Mouse (Mus musculus) heart, postnatal 25 days (tissue): ENCODE results near the gene A130010J15Rik. TPM values are rescaled to one million over a fixed set of nuclear protein-coding genes. Genes with fewer than 3 reads are reported as not detected.

ENCODE experiments used
- DNase-seq: peaks from one replicate; pipeline ENCODE4 v3.0.0; 2022; ENCODE audit warnings: low spot score
- intact Hi-C: fragments of 180-260 bp; cut with DNase I; formaldehyde crosslinking; loops from one replicate; pipeline ENCODE4 v1.15.1; 2025
- total RNA-seq, 2 experiments: library from RNA; stranded (reverse); gene quantifications; 2 replicates each; pipeline ENCODE4 v1.2.3; 2021

The A130010J15Rik gene
- total RNA-seq, 2 experiments from 2014 or later: 2.9 to 3.0 TPM

DNA sequence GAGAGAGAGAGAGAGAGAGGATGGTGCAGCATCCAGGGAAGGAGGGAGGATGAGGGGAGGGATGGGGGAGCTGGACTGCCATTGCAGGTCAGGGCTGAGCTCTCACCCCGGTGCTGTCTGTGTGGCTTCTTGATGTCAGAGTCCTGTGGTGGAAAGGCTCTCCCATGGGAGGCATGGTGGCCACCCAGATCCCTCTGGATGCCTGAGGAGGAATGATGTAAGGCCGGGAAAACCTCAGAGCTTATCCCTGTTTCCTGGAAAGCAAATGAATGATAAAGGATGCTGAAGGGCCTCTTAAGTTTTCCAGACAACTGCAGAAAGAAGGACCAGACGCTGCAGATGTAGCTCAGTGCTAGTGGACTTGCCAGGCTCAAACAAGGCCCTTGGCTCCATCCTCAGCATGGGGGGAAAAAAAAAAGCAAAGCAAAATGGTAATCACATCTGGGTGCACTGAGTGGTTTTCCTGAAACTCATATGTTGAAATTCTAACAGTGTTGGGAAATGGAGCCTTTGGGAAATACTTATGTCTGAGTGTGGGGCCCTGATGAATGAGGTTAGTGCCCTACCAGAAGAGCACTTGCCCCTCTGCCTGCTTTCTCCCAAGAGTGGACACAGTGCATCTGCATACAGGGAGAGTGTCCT lies 27.4 kb downstream of the A130010J15Rik start:
- DNase-seq: no peak
- intact Hi-C loops: no loop called here

DNA sequence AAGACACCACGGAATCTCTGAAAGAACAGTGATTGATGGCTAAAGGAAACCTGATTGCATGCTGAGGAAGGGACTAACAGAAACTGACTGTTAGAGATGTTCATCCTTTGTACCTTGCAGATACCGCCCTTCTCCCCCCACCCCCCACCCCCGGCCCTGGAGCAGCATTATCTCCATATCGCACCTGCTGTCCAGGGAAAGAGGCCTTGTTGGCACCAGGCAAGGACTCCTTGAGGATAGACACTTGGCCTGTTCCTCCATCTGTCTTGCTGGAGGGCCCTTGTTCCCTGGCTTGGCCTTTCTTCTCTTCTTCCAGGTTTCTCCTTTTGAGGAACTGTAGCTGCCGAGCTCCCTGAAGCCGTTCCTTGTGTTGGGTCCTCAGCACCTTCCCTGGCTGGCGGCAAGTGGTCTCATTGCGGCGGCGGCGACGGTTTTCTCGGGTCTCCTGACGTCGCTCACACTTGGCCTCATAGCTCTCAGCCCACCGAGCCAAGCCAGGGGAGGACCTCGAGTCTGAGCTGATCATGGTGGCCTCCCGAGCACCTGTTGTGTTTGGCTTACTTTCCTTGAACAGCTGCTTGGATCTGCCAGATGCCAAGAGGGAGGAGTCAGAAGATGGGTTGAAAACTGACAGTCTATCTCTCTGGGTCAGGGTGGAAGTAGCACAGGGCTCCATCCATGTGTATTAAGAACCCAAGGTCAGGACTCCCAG lies 29.8 kb downstream of the A130010J15Rik start:
- no peak for DNase-seq
- intact Hi-C loops: no loop called here

DNA sequence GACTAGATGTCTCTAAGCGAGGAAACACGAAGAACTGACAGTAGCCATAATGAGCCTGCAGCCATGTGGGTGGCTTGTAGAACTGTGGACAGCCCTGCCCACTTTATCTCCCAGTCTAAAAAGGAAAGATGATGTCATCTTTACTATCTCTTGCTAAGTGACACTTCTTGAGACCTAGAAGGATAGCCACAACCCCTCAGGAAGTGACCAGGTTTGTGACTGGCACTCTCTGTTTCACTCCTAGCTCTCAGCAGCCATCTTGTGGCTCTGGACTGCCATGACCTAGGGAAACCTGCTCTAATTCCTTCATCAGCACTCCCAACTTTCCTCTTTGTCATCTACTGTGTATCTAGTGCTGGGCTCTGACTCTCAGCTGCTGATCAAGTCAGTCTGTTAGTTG lies 30.5 kb downstream of the A130010J15Rik start:
- intact Hi-C loops: no loop called here
- DNase-seq: no peak

DNA sequence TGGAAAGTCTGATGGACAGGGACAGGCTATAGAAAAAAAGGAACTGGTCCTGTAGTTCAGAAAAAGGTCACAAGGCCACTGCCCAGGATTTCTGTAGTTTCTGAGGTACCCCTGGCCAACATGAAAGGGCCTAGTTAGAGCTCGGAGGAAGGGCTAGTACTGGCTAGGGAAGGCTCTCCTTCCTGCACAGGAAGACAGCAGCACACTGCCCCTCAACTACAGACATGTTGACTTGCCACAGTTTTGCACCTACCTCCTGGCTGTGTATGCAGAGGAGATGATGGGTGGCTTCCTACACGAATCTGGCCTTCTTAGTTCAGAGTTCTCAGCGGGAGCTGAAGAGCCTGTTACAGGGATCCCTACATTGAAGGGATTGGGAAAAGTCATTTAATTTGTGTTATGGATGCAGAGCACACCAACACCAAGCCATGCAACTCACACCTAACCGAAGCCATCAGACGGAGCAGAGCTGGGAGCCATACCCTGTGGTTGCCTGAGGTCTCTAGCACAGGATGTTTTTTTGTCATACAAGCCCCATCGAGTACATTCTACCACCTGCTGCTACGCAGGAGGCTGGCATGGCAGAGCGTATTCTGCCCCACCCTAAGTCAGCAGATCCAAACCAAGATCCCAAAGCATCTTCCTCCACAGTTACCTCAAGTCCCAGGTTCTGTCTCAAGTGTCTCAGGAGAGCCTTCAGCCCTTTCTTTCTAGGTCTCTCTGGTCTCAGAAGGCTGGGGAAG lies 33.0 kb downstream of the A130010J15Rik start:
- intact Hi-C loops: no loop called here
- DNase-seq: no peak

DNA sequence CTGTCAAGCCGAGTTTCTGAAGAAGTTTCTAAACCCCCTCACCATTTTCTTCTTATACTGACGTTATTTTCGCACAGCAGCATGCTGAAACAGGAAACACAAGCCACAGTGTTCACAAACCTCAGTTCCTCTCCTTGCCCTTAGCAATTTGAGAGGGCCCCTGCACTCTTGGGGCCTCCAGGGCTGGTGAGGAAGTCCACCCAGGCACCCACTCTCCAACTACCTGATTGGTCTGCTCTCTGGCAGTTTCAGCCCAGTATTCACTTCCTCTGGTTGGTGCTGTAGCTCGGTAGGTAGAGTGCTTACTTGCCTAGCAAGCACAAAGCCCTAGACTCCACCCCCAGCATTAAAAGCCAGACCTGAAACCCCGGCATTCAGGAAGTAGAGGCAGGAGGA lies 33.5 kb downstream of the A130010J15Rik start, which contains the start of gene Traf3ip3:
TSS of gene Traf3ip3 (minus strand) at position 321 of the 396 bp plus-strand sequence.
- intact Hi-C loops: no loop called here
- DNase-seq: no peak

DNA sequence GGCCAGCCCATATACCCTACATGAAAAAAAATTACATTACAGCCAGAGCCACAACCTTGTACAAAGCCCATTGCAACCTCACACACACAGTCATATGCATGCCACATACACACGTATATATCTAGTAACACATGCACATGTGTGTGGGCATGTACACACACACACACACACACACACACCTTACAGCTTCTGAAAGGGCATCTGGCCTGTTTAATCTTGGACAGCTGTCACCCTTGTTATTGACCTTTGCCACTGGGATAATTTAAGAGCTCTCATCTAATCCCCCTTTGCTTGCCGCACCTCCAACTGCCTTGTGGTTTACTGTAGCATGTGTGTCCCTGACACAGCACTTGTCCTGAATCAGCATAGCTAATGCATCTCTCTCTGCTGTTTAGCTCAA lies 36.0 kb downstream of the A130010J15Rik start:
- intact Hi-C loops: no loop called here
- DNase-seq: no peak

DNA sequence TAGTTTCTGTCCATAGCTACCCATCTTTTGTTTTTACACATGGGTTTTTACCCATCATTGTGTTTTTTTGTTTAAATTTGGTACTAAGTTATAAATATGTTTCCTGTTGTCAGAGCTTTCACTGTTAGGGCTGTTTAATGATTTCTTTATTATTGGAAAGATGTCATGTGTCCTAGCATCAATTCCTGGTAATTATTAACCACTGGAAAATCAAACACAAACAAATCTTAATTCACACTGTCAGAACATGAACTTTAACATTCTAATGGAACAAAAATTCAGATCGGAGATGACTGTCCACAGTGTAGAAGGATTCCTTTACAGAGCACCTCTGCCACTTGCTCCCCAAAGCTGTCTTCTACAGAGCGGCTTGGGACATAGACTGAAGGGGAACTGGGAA lies 37.6 kb downstream of the A130010J15Rik start:
- no peak for DNase-seq
- intact Hi-C loops: loop anchor here (5.0 kb wide), 1 partner anchor 177 kb away; no protein-coding TSS in a partner anchor

DNA sequence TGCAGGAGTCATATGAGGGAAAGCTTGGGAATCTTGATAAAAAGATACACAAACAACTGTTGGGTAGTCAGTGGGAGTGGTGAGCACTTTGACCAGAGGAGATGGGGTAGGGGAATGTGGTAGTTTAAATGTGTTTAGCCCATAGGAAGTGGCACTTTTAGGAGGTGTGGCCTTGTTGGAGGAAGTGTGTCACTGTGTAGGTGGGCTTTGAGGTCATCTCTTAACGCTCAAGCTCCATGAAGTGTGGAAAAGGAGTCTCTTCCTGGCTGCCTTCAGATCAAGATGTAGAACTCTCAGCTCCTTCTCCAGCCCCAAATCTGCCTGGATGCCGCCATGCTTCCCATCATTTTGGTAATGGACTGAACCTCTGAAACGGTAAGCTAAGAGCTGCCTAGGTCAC lies 39.7 kb downstream of the A130010J15Rik start, which contains the start of gene Lamb3:
TSS of gene Lamb3 (plus strand) at position 197 of the 400 bp plus-strand sequence.
- intact Hi-C loops: loop anchor here (5.0 kb wide), 1 partner anchor 175 kb away; no protein-coding TSS in a partner anchor
- DNase-seq: no peak

DNA sequence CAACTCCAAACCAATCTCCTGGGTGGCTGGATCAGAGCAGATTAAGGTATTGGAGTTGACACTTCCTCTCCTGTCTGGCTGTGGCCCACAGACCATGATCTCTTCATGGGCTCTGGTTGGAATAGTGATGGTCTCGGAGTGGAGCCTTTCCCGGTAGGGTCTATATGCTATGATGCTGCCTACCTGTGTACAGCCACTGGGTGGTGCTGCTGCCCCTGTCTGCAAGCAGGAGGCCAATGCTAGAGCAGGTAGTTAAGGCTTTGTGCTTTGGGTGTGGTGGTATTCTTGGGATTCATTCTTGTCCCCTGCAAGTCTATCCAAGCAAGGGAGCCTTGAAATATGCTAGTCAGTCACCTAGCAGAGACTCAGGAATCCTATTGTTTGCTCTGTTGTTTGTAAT lies 40.3 kb downstream of the A130010J15Rik start:
- no peak for DNase-seq
- intact Hi-C loops: loop anchor here (1.0 to 5.0 kb wide), 2 partner anchors 116 to 174 kb away; no protein-coding TSS in a partner anchor

DNA sequence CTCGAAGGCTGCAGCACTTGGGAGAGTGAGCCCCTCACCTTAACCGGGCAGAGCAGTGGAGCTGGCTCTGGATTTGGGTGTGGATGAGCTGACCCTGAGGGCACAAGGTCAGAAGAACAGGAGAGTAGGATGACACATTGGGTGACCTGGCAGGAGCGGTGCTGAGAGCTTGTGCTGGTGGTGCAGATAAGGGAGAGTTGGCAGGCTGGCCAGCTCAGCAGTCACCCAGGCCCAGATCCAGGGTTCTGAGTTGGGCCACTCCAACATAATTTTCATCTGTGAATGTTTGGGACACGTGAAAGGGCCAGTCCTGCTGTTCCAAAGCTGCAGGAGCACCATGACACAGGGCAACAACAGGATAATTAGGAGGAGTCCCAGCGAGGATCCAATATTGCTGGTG lies 43.5 kb downstream of the A130010J15Rik start:
- no peak for DNase-seq

DNA sequence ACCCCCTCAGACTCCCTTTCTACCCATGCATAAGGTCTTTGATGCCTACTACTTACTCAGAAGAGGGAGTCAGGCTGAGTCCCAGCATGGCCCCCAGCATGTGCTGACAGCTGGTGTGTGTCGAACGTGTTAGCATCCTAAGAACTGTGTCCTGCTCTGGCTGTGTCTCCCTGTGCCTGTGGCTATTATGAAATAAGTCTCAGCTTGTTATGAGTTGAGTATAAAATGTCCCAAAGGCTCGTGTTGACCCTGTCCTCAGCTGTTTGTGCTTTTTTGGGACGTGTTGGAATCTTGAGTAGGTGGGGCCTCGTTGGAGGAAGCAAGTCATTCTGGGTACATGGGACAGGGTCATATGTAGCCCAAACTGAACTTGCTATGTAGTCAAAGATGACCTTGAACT lies 46.2 kb downstream of the A130010J15Rik start:
- no peak for DNase-seq
- intact Hi-C loops: loop anchor here (5.0 kb wide), 1 partner anchor 38 kb away; no protein-coding TSS in a partner anchor

More for the DNA sequence above, 43.5 kb downstream of the A130010J15Rik start:
- intact Hi-C loops: loop anchor here (5.0 kb wide), 1 partner anchor 41 kb away; no protein-coding TSS in a partner anchor

DNA sequence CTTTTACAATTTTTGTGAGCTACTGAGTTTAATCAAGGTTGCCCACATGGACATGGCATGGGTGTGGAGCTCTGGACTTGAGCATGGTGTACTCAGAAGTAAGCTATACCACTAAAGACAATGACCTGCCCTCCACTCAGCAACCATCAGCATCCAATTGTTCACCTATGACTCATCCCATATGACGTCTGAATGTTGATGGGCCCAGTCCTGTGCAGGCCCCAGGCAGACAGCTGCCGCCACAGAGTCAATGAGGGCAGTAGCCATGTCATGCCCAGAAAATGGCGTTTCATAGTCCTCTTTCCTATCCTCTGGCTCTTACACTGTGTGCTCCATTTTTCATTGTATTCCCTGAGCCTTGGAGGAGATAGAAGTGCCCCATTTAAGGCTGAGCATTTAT lies 48.2 kb downstream of the A130010J15Rik start:
- intact Hi-C loops: no loop called here

DNA sequence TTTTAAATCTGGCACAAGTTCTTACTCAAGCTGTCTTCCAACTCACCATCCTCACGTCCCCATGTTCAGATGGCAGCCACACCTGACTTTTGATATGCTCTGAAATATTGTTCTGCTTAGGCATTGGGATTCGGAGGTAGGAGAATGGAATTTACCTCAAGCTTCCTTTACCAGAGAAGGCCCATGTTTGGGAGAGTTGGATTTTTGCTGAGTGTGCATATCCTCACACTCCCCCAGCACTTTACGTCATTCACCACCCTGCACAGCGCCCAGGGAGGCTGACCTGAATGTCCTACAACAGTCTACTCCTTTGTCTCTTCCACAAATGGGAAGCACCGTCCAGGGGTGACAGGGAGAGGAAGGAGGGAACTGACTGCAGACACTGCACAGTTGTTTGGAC lies 52.6 kb downstream of the A130010J15Rik start:
- no peak for DNase-seq
- intact Hi-C loops: no loop called here

More for the DNA sequence above, 48.2 kb downstream of the A130010J15Rik start:
- no peak for DNase-seq

DNA sequence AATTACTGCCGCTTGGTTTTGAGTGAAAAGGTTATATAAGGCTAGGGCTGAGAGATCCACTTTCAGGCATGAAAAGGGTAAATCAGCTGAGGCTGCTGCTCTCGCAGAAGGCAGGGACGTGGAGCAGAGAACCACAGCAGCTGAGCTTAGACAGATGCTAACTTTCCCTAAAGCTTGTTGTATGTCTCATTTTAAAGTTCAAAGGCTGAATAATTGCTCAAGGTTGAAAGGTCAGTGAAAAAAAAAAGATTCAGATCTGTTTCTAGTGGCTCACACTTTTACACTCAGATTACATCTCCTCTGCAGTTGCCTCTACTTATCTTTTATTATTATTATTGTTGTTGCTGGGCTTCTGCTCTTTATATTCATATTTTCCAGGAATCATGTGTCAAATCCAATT lies 57.7 kb downstream of the A130010J15Rik start:
- intact Hi-C loops: no loop called here

DNA sequence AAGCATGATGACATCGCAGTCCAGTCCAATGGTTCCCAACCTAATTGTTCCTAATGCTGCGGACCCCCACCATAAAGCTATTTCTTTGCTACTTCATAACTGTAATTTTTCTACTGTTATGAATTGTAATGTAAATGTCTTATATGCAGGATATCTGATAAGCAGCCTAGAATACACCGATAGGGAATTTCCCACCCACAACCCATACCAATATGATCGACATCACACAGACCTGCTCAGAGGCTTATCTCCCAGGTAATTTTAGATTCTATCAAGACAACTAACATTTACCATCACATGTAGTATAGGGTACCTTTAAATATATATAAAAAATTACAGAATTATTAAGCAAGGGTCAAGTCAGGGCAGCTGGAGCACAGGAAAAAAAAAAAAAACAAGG lies 58.3 kb downstream of the A130010J15Rik start:
- no peak for DNase-seq
- intact Hi-C loops: no loop called here

More for the DNA sequence above, 57.7 kb downstream of the A130010J15Rik start:
- no peak for DNase-seq

DNA sequence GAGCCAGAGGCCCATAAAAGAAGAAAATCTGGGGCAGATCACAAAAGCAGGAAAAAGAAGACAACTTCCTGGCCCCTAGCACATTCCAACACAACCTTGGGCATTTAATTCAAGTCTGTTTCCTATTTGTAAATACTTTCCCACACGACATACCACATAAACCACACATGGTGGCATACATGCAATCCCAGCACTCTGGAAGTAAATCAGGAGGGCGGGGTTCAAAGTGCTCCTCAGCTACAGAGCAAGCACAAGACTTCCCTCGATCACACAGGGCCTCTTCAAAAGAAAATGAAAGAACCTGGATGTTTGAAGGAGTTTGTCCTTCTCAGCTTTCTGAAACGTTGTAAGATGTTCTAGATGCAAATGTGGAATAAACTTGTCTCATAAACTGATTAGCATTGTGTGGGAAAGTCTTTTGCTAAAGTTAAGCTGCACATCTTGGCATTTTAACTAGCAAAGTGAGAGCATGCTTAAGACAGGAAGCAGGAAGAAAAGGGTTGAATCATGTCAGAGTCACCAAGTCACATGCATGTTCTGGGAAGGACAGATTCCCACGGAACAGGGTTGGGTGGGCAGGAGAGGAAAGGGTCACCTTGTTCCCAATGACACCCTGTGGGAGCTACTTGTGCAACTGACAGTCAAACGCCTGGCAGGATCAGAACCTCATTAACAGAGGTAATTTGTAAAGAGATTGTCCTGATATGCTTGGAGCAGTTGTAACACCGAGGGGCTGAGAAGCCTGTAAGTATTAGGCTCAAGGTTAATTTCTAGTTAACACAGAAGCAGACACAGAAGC lies 59.1 kb downstream of the A130010J15Rik start:
- no peak for DNase-seq
- intact Hi-C loops: no loop called here
